Mouse (Mus musculus) stomach, embryonic 15.5 days (tissue): ENCODE measurements around the gene Olfr497. TPM values are rescaled to one million over a fixed set of nuclear protein-coding genes. Genes with fewer than 3 reads are reported as not detected.

Experiments used
- ATAC-seq: fragments of 200-750 bp; cut with Nextera tagmentation; 2 replicates; pipeline ENCODE4 v1.8.0; 2017; ENCODE audit warnings: low read depth, moderate number of reproducible peaks, moderate TSS enrichment; ENCODE audit not compliant: insufficient read depth, low FRiP score
- H3K27ac ChIP-seq: fragments of 300-500 bp; sonication (generic); 2 replicates; pipeline ENCODE4 v1.5.1; 2015; ENCODE audit warnings: mild to moderate bottlenecking, inconsistent platforms
- H3K27me3 ChIP-seq: fragments of 300-500 bp; sonication (generic); replicated peaks from 2 replicates; pipeline ENCODE4 v1.6.1; 2015; ENCODE audit warnings: inconsistent platforms
- H3K36me3 ChIP-seq: fragments of 300-500 bp; sonication (generic); 2 replicates; pipeline ENCODE4 v1.6.1; 2015; ENCODE audit warnings: inconsistent platforms
- H3K4me1 ChIP-seq: fragments of 300-500 bp; sonication (generic); 2 replicates; pipeline ENCODE4 v1.6.1; 2015; ENCODE audit warnings: inconsistent platforms
- H3K4me2 ChIP-seq: fragments of 300-500 bp; sonication (generic); 2 replicates; pipeline ENCODE4 v1.6.1; 2015; ENCODE audit warnings: mild to moderate bottlenecking, inconsistent platforms
- H3K4me3 ChIP-seq: fragments of 300-500 bp; sonication (generic); replicated peaks from 2 replicates; pipeline ENCODE4 v1.5.1; 2015; ENCODE audit warnings: inconsistent platforms
- H3K9ac ChIP-seq: fragments of 300-500 bp; sonication (generic); 2 replicates; pipeline ENCODE4 v1.6.1; 2015; ENCODE audit warnings: inconsistent platforms
- H3K9me3 ChIP-seq: fragments of 300-500 bp; sonication (generic); 2 replicates; pipeline ENCODE4 v1.6.1; 2016; ENCODE audit warnings: inconsistent platforms
- WGBS: fragments of 180-500 bp; shearing (Covaris S2); methylation state at CpG from one replicate; pipeline ENCODE4 v1.1.7; 2015; 5-methylcytosine and 5-hydroxymethylcytosine counted together
- polyA plus RNA-seq: library from polyadenylated mRNA; unstranded; fragments of >200 nt; fragmentation: Nextera tagmentation; extraction: Ambion mirVana; gene quantifications from 2 replicates; pipeline ENCODE4 v1.2.1, GENCODE M21; 2015

Olfr497 gene
- not detected in 2 replicates for polyA plus RNA-seq

- no peaks in the 10 kb centered on the region for H3K36me3 ChIP-seq
- 72% methylated on average over 2 of the region's 2 CpGs for WGBS
- no peak within 1 kb of the TSS for H3K9ac ChIP-seq
- H3K27me3 ChIP-seq = no peaks in the 10 kb centered on the region
- H3K27ac ChIP-seq = no peak within 1 kb of the TSS
- H3K9me3 ChIP-seq = no peaks in the 10 kb centered on the region
- no peak within 1 kb of the TSS for H3K4me2 ChIP-seq
- no peak for ATAC-seq
- no peaks in the 10 kb centered on the region for H3K4me1 ChIP-seq
- H3K4me3 ChIP-seq = no peak within 1 kb of the TSS
These were observed at the start of gene Olfr497 for GRCm38 (mm10) chr7:108420121-108420520. TSS of gene Olfr497 (plus strand) at chr7:108420421.

DNA sequence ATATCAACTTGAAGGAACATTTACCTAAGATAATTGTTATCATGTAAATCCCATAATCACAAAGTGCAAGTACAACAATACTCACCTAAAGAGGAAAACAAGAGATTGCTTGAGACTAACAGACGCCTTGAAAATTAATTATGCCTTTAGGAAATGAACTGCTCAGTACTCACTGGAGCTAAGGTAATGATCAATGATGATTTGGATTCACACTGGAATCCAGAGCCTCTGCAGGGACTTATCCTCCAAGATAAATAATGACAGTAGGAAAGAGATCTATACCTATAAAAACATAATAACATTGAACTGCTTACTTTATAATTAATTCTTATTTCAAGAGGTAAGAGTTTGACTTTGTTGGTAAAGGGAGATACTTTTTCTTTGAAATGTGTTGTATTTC, 27.4 kb upstream of the Olfr497 start, which contains the start of gene Olfr495:
Gene Olfr495 (plus strand): TSS at position 301 of the 400 bp plus-strand sequence.
- no peaks in the 10 kb centered on the region for H3K9me3 ChIP-seq
- H3K4me1 ChIP-seq = no peaks in the 10 kb centered on the region
- WGBS = 50% methylated on average over 1 of the region's 1 CpGs
- no peak for ATAC-seq
- H3K36me3 ChIP-seq = no peaks in the 10 kb centered on the region
- no peak within 1 kb of the TSS for H3K4me2 ChIP-seq
- H3K27ac ChIP-seq = no peak within 1 kb of the TSS
- no peak within 1 kb of the TSS for H3K9ac ChIP-seq
- no peak within 1 kb of the TSS for H3K4me3 ChIP-seq
- H3K27me3 ChIP-seq = no peaks in the 10 kb centered on the region

- no peaks in the 10 kb centered on the region for H3K36me3 ChIP-seq
- WGBS = 85% methylated on average over 1 of the region's 1 CpGs
- ATAC-seq = no peak
- no peaks in the 10 kb centered on the region for H3K27me3 ChIP-seq
- no peak within 1 kb of the TSS for H3K4me3 ChIP-seq
- no peaks in the 10 kb centered on the region for H3K9me3 ChIP-seq
- H3K4me2 ChIP-seq = no peak within 1 kb of the TSS
- no peak within 1 kb of the TSS for H3K9ac ChIP-seq
- no peak within 1 kb of the TSS for H3K27ac ChIP-seq
- no peaks in the 10 kb centered on the region for H3K4me1 ChIP-seq
These were observed 44.8 kb downstream of the Olfr497 start, which contains the start of gene Olfr498 for GRCm38 (mm10) chr7:108465026-108465425. TSS of gene Olfr498 (plus strand) at chr7:108465326.

Other genes with a start within 250 kb of the Olfr497 start
- not detected in 2 replicates for gene Olfr486, start 247.7 kb upstream of the Olfr497 start, polyA plus RNA-seq
- gene Olfr487, start 205.8 kb upstream of the Olfr497 start, polyA plus RNA-seq = not detected in 2 replicates
- gene Olfr488, start 162.1 kb upstream of the Olfr497 start, polyA plus RNA-seq = not detected in 2 replicates
- gene Olfr490, start 131.5 kb upstream of the Olfr497 start, polyA plus RNA-seq = not detected in 2 replicates
- not detected in 2 replicates for gene Olfr491, start 107.0 kb upstream of the Olfr497 start, polyA plus RNA-seq
- not detected in 2 replicates for gene Olfr492, start 96.7 kb upstream of the Olfr497 start, polyA plus RNA-seq
- not detected in 2 replicates for gene Olfr493, start 73.4 kb upstream of the Olfr497 start, polyA plus RNA-seq
- gene Olfr494, start 55.1 kb upstream of the Olfr497 start, polyA plus RNA-seq = not detected in 2 replicates
- not detected in 2 replicates for gene Olfr495, start 27.3 kb upstream of the Olfr497 start, polyA plus RNA-seq
- not detected in 2 replicates for gene Olfr498, start 44.9 kb downstream of the Olfr497 start, polyA plus RNA-seq
- gene Olfr502, start 104.6 kb downstream of the Olfr497 start, polyA plus RNA-seq = not detected in 2 replicates
- gene Olfr503, start 124.1 kb downstream of the Olfr497 start, polyA plus RNA-seq = not detected in 2 replicates
- gene Olfr504, start 145.4 kb downstream of the Olfr497 start, polyA plus RNA-seq = not detected in 2 replicates
- gene Olfr506, start 190.4 kb downstream of the Olfr497 start, polyA plus RNA-seq = not detected in 2 replicates
- gene Olfr507, start 201.4 kb downstream of the Olfr497 start, polyA plus RNA-seq = not detected in 2 replicates
- gene Olfr508, start 209.6 kb downstream of the Olfr497 start, polyA plus RNA-seq = not detected in 2 replicates
- not detected in 2 replicates for gene Olfr509, start 231.5 kb downstream of the Olfr497 start, polyA plus RNA-seq
- gene Olfr510, start 246.0 kb downstream of the Olfr497 start, polyA plus RNA-seq = not detected in 2 replicates